21 mouse cellular contexts compared by ENCODE assay signal in the genomic region with DNA sequence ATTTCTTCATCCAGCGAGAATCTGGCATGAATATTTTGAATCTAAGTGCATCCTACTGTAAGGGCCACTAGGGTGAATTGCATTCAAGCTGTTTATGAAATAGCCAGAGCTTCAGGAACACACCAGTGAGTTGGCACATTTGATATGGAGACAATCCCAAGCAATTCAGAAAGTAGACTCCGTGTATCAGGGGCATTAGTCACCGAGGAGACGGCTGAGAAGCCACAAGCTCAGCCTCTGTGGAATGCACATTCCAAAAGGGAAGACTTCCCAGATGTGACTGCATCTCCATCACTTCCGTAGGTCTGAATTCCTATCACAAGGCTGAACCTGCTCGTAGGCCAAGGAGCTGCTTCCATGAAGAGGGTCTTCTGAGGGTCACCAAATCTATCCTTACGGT.
DNase-seq lines count a peak whose midpoint lies in the region; ATAC-seq and TF ChIP-seq lines count a peak whose summit lies in the region.
"Had no signal": no experiment of that assay in that cellular context is flagged by ENCODE, and none has a peak within 500 bp of the region (broad histone marks: within the 10 kb centered on the region; RNA-seq: fewer than 3 reads in every experiment).

No protein-coding gene starts in this region.

- H3K79me2 ChIP-seq in C2C12 (ENCODE audit: control insufficient read depth, insufficient read depth) (no peaks in the 10 kb centered on the region), myocyte (ENCODE audit: control insufficient read depth, insufficient read depth) (no peaks in the 10 kb centered on the region)

- H3K36me3 ChIP-seq in C2C12 (ENCODE audit: control insufficient read depth, insufficient read depth), result no peaks in the 10 kb centered on the region
- H3K36me3 ChIP-seq in myocyte (ENCODE audit: control insufficient read depth, insufficient read depth), result no peaks in the 10 kb centered on the region
- no peaks in the 10 kb centered on the region for H3K36me3 ChIP-seq in midbrain, embryonic 14.5 days (ENCODE audit: control insufficient read depth, insufficient read depth, low read length)
- no peaks in the 10 kb centered on the region for H3K36me3 ChIP-seq in forebrain, embryonic 14.5 days (ENCODE audit: control insufficient read depth, insufficient read depth, low read length)
- H3K36me3 ChIP-seq: forebrain, embryonic 12.5 days; hindbrain, embryonic 12.5 days; hindbrain, embryonic 15.5 days had no signal

- H3K4me3 ChIP-seq in C2C12 (ENCODE audit: insufficient read depth, poor library complexity, severe bottlenecking) (no peak overlapping the region), myocyte (no peak overlapping the region)
- no peak overlapping the region for H3K4me3 ChIP-seq in midbrain, embryonic 14.5 days (replicated peaks; ENCODE audit: low read depth, low read length)
- no peak overlapping the region for H3K4me3 ChIP-seq in forebrain, embryonic 14.5 days (ENCODE audit: low read depth, low read length)
- H3K4me3 ChIP-seq: forebrain, embryonic 12.5 days; gastrocnemius, adult 2 months; hindbrain, embryonic 12.5 days; hindbrain, embryonic 15.5 days had no signal

- whole genome bisulfite sequencing in midbrain, embryonic 14.5 days, result 75% methylated on average over 7 of the region's 7 CpGs
- WGBS in forebrain, embryonic 14.5 days, result 88% methylated on average over 7 of the region's 7 CpGs

- CTCF ChIA-PET in Patski (lab: Charles Lee), result interaction anchor here (0.7 to 1.9 kb wide), 2 partner anchors 190 to 411 kb away, joined by 3 to 6 read pairs; no protein-coding TSS in a partner anchor

- POLR2A ChIA-PET in Patski (lab: Charles Lee), result no interaction called here

- H3K4me1 ChIP-seq in midbrain, embryonic 14.5 days (ENCODE audit: control insufficient read depth, insufficient read depth, low read length), result no peaks in the 10 kb centered on the region
- H3K4me1 ChIP-seq in forebrain, embryonic 14.5 days (ENCODE audit: control insufficient read depth, insufficient read depth, low read length), result no peaks in the 10 kb centered on the region
- H3K4me1 ChIP-seq: forebrain, embryonic 12.5 days; hindbrain, embryonic 12.5 days; hindbrain, embryonic 15.5 days had no signal

- no peaks in the 10 kb centered on the region for H3K27me3 ChIP-seq in C2C12 (ENCODE audit: control insufficient read depth, insufficient read depth, insufficient read length)
- no peaks in the 10 kb centered on the region for H3K27me3 ChIP-seq in Patski
- no peaks in the 10 kb centered on the region for H3K27me3 ChIP-seq in myocyte (ENCODE audit: control insufficient read depth, insufficient read depth, insufficient read length)
- H3K27me3 ChIP-seq in midbrain, embryonic 14.5 days (ENCODE audit: control insufficient read depth, insufficient read depth, low read length), result no peaks in the 10 kb centered on the region
- no peaks in the 10 kb centered on the region for H3K27me3 ChIP-seq in forebrain, embryonic 14.5 days (replicated peaks; ENCODE audit: control insufficient read depth, insufficient read depth, low read length)
- H3K27me3 ChIP-seq: hindbrain, embryonic 12.5 days; hindbrain, embryonic 15.5 days had no signal

- no peak for TF ChIP-seq CTCF in C2C12 (IDR thresholded peaks at IDR 0.05; ENCODE audit: control insufficient read depth, insufficient read depth, insufficient read length)
- TF ChIP-seq CTCF in Patski (IDR thresholded peaks at IDR 0.05), result peak; percentile 16

- ATAC-seq in Patski, result peak; percentile 86
- ATAC-seq in midbrain, embryonic 14.5 days (ENCODE audit: low FRiP score, low TSS enrichment), result no peak
- no peak for ATAC-seq in forebrain, embryonic 14.5 days
- ATAC-seq: forebrain, embryonic 16.5 days; intestine, postnatal 0 days had no signal

- H3K9me3 ChIP-seq in midbrain, embryonic 14.5 days (ENCODE audit: control insufficient read depth, low read length), result no peaks in the 10 kb centered on the region
- no peaks in the 10 kb centered on the region for H3K9me3 ChIP-seq in forebrain, embryonic 14.5 days (replicated peaks; ENCODE audit: control insufficient read depth, low read length)
- H3K9me3 ChIP-seq: forebrain, embryonic 12.5 days; hindbrain, embryonic 12.5 days; hindbrain, embryonic 15.5 days had no signal

- no peak overlapping the region for H3K27ac ChIP-seq in midbrain, embryonic 14.5 days (replicated peaks; ENCODE audit: low read depth, low read length)
- H3K27ac ChIP-seq in forebrain, embryonic 14.5 days (ENCODE audit: low read depth, low read length), result no peak overlapping the region
- H3K27ac ChIP-seq: forebrain, embryonic 12.5 days; gastrocnemius, adult 2 months; hindbrain, embryonic 12.5 days; hindbrain, embryonic 15.5 days had no signal

- in situ Hi-C loops in Patski (cut with MboI; ENCODE audit: low pct_unique_long_range_greater_than_20kb), result loop anchor here (5.0 to 25.0 kb wide), 3 partner anchors 189 to 814 kb away; a partner anchor contains a TSS

- H3ac ChIP-seq in C2C12 (ENCODE audit: control insufficient read depth, insufficient read length, low read depth), result no peak overlapping the region
- no peak overlapping the region for H3ac ChIP-seq in myocyte (ENCODE audit: control insufficient read depth, insufficient read length)

- no peak for TF ChIP-seq POLR2A in myocyte (IDR thresholded peaks at IDR 0.05; ENCODE audit: insufficient read length, low read depth)

- no peaks in the 10 kb centered on the region for H3K79me3 ChIP-seq in C2C12 (ENCODE audit: low read depth)

- DNase-seq in 3134 (ENCODE audit: extremely low read depth, insufficient read length, low spot score), result peak; percentile 58
- DNase-seq in Patski (ENCODE audit: low read depth, low spot score), result peak; percentile 48
- DNase-seq in midbrain, embryonic 14.5 days, result no peak
- DNase-seq in forebrain, embryonic 14.5 days (ENCODE audit: low spot score), result no peak
- no peak for DNase-seq in kidney, postnatal 10 days
- DNase-seq: adrenal gland, postnatal 10 days; adrenal gland, postnatal 36 days; cerebellum, adult 18-20 months; cerebellum, adult 9-10 months; cerebellum, postnatal 14 days; gastrocnemius, adult 2 months; gastrocnemius, postnatal 14 days; heart, adult 11 months had no signal

- H3K9ac ChIP-seq in midbrain, embryonic 14.5 days (replicated peaks; ENCODE audit: low read length), result no peak overlapping the region
- no peak overlapping the region for H3K9ac ChIP-seq in forebrain, embryonic 14.5 days (ENCODE audit: low read length)
- H3K9ac ChIP-seq: forebrain, embryonic 12.5 days; hindbrain, embryonic 12.5 days; hindbrain, embryonic 15.5 days had no signal

- peak overlapping the region; percentile 66 for H3K4me2 ChIP-seq in myocyte (ENCODE audit: low read depth)
- H3K4me2 ChIP-seq in midbrain, embryonic 14.5 days (ENCODE audit: low read length), result no peak overlapping the region
- no peak overlapping the region for H3K4me2 ChIP-seq in forebrain, embryonic 14.5 days (ENCODE audit: low read length)
- H3K4me2 ChIP-seq: forebrain, embryonic 12.5 days; heart, embryonic 11.5 days; hindbrain, embryonic 12.5 days; hindbrain, embryonic 15.5 days had no signal

TF ChIP-seq in C2C12, 6 proteins besides CTCF, POLR2A, EP300 and RAD21:
- TF ChIP-seq MAX (IDR thresholded peaks at IDR 0.05) (peak; percentile 85), USF1 (IDR thresholded peaks at IDR 0.05; ENCODE audit: low read depth) (no peak), MYOD1 (IDR thresholded peaks at IDR 0.05; ENCODE audit: control insufficient read depth, insufficient read length, low read depth) (no peak)

TF ChIP-seq in myocyte, 11 proteins besides CTCF, POLR2A, EP300 and RAD21:
- 0 out of 2 replicates have a peak, but pooled peaks have one; percentile 30 for TF ChIP-seq CEBPB (IDR thresholded peaks at IDR 0.05; ENCODE audit: insufficient read depth, poor library complexity, severe bottlenecking)
- no peak for TF ChIP-seq SRF (IDR thresholded peaks at IDR 0.05; ENCODE audit: control insufficient read depth, insufficient read length, low read depth)

Comparison
In these comparisons a context has a peak if more than half of its experiments do, and no peak if none do; other contexts are left out.
1. DNase-seq: peak in 3134 (single experiment) and Patski (single experiment); none in midbrain, embryonic 14.5 days (single experiment), forebrain, embryonic 14.5 days (single experiment) and kidney, postnatal 10 days (single experiment).